Mouse (Mus musculus): ENCODE measurements around the gene Cyp2j7. TPM values are rescaled to one million over a fixed set of nuclear protein-coding genes. Genes with fewer than 3 reads are reported as not detected.
"Not testable (repeated sequence)": the region's sequence is repeated elsewhere in the genome, so short reads cannot be mapped to it uniquely, and the experiment has no call there.

Gene Cyp2j7
- total RNA-seq (2015; ENCODE audit: low replicate concordance): not detected in 2 replicates
- not detected in 2 replicates for total RNA-seq (2017; ENCODE audit: low replicate concordance)

GRCm38 (mm10) chr4:96236559-96236958 lies at the start of gene Cyp2j7:
Cyp2j7 (minus strand) TSS chr4:96236659.
- ATAC-seq (replicated peaks; ENCODE audit: low FRiP score, poor library complexity, severe bottlenecking): no peak

DNA sequence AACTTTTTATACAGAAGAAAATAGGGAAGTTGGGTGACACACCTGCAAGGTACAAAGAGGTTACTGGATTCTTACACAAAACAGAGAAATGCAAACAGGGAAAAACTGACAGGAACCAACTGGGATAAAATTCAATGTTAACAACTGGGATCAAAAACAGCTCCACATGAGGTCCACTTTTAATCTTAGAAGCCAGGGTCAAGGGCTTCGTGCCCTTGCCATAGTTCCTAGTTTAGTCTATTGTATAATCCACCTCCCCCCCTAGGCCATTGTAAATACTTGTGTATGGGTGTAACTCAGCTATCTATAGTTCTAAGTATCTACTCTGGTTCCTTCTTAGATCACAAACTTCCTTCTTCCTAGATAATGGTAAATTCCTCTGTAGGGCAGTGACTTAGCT lies 40.4 kb upstream of the Cyp2j7 start:
- ATAC-seq (replicated peaks; ENCODE audit: low FRiP score, poor library complexity, severe bottlenecking): not testable (repeated sequence)

DNA sequence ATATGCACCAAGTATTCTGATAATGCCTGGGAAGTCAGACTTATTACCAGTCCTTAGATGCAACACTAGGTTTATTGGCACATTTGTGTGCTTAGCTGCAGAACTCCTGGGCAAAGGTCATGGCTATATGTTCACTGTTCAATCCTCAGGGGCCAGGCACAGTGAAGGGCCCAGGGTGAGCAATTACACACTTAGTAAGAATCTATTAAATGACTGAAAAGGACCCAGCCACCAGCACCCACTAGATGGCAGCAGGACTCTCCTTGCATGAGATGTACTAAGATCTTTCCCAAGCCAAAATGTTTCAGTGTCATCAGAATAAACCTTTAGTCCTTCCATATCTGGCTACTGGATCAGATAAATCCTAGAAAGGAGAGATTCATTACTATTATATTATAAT lies 37.4 kb upstream of the Cyp2j7 start:
- ATAC-seq (replicated peaks; ENCODE audit: low FRiP score, poor library complexity, severe bottlenecking): no peak

- ATAC-seq (replicated peaks; ENCODE audit: low FRiP score, poor library complexity, severe bottlenecking): no peak
Measured at GRCm38 (mm10) chr4:96196701-96197100, 39.8 kb downstream of the Cyp2j7 start.

DNA sequence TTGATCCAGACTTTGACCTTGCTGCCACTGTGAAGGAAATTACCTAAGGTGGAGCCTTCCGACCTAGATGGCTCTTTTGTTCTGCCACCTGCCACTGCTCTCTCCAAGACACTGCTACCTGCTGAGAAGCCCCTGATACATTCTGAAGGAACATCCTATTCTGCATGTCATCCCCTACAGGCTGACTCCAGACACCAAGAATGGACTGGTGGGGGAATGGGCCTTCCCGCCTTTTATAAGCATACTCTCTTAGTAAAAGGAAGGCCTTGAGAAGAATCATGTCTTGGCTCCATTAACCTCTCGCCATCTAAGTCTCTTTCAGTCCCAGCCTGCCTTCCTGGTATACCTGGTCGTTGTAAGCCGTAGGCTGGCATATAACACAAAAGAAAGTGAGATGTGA lies 47.1 kb downstream of the Cyp2j7 start:
- not testable (repeated sequence) for ATAC-seq (replicated peaks; ENCODE audit: low FRiP score, poor library complexity, severe bottlenecking)

DNA sequence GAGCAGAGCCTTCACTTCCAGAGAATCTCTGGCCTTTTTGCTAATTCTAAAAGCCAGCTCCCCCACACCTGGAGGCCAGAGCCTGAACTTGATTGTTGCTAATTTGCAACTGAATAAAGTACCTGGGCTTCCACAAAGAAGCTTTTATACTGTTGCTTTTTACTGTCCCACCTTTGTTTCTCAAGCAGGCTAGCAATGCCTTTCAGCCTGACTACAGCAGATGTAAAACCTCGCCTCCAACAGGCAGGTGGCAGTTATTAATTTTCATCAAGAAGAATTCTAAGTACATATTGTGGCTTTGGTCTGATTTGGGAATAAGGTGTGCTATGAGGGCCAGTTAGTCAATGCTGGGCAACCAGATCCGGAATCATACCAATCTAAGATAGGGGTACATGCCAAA lies 47.8 kb downstream of the Cyp2j7 start:
- not testable (repeated sequence) for ATAC-seq (replicated peaks; ENCODE audit: low FRiP score, poor library complexity, severe bottlenecking)

DNA sequence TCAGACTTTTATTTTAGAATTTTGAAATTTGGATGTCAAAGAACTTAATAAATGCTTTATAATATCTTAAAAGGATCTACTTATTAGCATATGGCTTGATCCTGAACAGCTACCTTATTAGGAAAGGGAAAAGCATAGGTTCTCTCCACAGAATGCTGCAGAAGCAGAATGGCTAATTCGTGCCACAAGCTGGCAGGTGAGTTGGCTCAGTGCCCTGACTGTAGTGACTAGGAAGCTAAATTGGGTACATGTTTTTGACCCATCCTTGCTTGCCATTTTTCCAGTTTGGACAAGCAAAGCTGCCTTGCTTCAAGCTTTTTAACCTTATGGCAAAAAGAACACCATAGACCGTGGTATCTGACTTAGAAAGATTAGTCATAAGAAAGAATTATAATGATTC lies 48.3 kb downstream of the Cyp2j7 start:
- not testable (repeated sequence) for ATAC-seq (replicated peaks; ENCODE audit: low FRiP score, poor library complexity, severe bottlenecking)

GRCm38 (mm10) chr4:96184716-96185115 lies 51.7 kb downstream of the Cyp2j7 start:
- not testable (repeated sequence) for ATAC-seq (replicated peaks; ENCODE audit: low FRiP score, poor library complexity, severe bottlenecking)

DNA sequence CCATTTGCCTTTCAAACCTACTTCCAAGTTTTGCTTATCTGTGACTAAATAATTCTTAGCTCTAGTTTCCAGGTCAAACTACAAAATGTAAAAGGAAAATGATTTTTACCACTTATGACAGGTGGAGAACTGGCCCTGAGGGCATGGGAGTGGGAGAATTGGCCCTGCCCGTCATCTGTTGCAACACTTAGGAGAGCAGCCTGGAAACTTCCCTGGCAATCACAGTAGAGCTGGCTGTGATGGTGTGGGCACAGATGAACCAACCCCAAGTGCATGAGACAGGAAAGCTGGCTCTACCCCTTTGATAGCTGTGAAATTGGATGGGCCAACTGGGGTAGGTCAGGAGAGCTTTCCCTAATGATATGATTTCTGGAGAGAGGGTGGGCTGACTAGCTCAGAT lies 73.6 kb downstream of the Cyp2j7 start:
- ATAC-seq (replicated peaks; ENCODE audit: low FRiP score, poor library complexity, severe bottlenecking): no peak

GRCm38 (mm10) chr4:96161575-96161974 lies 74.9 kb downstream of the Cyp2j7 start:
- ATAC-seq (replicated peaks; ENCODE audit: low FRiP score, poor library complexity, severe bottlenecking): no peak

Other genes starting within 250 kb of the Cyp2j7 start
- not detected in 2 replicates for gene Cyp2j13, start 159.1 kb downstream of the Cyp2j7 start, total RNA-seq (2015; ENCODE audit: low replicate concordance)
- gene Cyp2j13, start 159.1 kb downstream of the Cyp2j7 start, total RNA-seq (2017; ENCODE audit: low replicate concordance): not detected in 2 replicates
- gene Cyp2j12, start 95.5 kb downstream of the Cyp2j7 start, total RNA-seq (2015; ENCODE audit: low replicate concordance): not detected in 2 replicates
- not detected in 2 replicates for gene Cyp2j12, start 95.5 kb downstream of the Cyp2j7 start, total RNA-seq (2017; ENCODE audit: low replicate concordance)
- not detected in 2 replicates for gene Cyp2j11, start 112.0 kb upstream of the Cyp2j7 start, total RNA-seq (2015; ENCODE audit: low replicate concordance)
- gene Cyp2j11, start 112.0 kb upstream of the Cyp2j7 start, total RNA-seq (2017; ENCODE audit: low replicate concordance): not detected in 2 replicates